Mouse (Mus musculus): ENCODE data around the gene Gm20388.

- peak; percentile 99 for TF ChIP-seq GATA1 (IDR thresholded peaks at IDR 0.05; ENCODE audit: low read length)
- TF ChIP-seq TAL1 (IDR thresholded peaks at IDR 0.05; ENCODE audit: low read length), result peak; percentile 98
These were observed 461.2 kb downstream of the Gm20388 start for GRCm38 (mm10) chr8:120371725-120372457.

All from erythroblast, embryonic 14.5 days (primary cell).